Mouse (Mus musculus) urinary bladder, adult 2 months (tissue): ENCODE measurements around the gene Arrdc1. TPM values are rescaled to one million over a fixed set of nuclear protein-coding genes. Genes with fewer than 3 reads are reported as not detected.

Experiments used
- DNase-seq: peaks from one replicate; pipeline ENCODE4 v3.0.0; 2022; ENCODE audit warnings: low spot score
- polyA plus RNA-seq: library from polyadenylated mRNA; depleted of rRNA; stranded (reverse); fragments of >200 nt; gene quantifications from 2 replicates; pipeline ENCODE4 v1.2.3, GENCODE M21; 2012

The Arrdc1 gene
- polyA plus RNA-seq, 1 experiment, result 140 TPM

DNA sequence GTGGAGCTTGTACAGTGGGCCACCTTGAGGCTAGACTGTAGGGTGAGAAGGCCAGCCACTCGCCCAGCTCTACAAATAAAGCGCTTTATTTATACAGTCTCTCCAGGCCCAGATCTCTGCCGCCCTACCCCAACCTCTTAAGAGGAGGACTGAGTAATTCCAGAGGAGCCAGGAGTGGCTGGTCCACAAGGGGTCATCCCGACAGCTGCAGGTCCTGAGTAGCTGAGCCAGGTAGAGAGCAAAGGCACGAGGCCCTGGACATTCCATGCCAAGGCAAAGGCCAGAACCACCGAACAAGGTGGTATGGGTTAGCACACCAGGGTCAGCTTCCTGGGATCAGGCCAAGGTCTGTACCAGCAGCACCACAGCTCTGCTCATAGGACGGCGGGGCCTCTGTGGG is 9.8 kb downstream of the Arrdc1 start:
- DNase-seq, result no peak

GRCm38 (mm10) chr2:24923561-24923960 is 11.5 kb downstream of the Arrdc1 start:
- no peak for DNase-seq

DNA sequence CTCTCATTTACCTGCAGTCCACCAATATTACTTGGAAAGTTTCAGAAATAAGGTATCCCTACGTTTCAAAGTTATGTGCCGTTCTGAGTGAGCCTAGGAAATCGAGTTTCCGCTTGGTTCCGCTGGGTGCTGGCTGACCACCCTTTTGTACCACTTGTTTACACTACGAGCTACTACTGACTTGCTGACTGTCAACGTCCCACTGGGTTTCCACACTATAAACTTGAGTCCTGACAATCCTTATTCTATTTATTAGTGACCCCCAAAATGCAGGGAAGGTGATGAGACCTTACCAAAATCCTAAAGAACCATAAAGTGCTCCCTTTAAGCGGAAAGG is 15.2 kb downstream of the Arrdc1 start:
- DNase-seq, result no peak

DNA sequence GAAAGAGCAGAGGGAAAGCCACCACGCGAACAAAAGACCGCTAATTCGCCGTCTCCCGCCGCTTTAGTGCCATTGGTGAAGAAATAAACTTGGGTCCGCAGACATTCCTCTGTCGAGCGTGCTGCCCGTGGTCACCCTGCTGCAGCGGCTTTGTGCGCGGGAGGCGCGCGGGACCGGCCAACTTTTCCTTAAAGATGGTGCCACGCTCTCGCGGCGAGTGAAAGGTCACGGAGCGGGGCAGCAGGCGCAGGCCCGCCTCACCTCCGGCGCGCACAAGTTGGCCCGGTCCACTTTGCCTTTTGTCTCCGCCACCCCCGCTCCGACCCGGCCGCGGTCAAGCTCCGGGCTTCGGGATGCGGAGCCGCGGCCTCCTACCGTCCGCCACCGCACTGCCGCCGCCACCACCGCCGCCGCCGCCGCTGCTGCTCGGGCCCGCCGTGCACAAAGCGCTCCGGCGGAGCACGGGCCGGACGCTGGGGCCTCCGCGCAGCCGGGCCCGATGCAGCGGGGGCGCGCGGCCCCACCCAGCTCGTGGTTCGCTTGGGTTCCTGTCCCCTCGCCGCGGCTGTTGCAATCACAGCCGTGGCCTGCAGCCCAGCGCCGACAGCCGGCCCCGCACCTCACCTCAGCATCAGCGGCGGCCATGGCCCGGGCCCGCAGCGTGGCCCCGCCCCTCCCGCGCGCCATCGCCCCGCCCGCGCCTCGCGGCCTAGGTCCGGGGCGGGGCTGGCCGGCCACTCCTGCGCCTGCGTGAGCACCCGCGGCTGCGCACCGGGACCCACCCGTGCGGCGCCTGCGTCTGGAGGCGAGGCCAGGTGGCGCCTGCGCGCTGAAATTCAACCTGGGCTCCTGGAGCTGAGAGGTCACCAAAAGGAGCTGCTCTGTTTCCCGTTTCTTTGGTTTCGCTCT is 15.9 kb downstream of the Arrdc1 start, which contains the start of gene Ehmt1:
Ehmt1 (minus strand) TSS at position 685 of the 909 bp plus-strand sequence.
- peak; percentile 94 for DNase-seq

DNA sequence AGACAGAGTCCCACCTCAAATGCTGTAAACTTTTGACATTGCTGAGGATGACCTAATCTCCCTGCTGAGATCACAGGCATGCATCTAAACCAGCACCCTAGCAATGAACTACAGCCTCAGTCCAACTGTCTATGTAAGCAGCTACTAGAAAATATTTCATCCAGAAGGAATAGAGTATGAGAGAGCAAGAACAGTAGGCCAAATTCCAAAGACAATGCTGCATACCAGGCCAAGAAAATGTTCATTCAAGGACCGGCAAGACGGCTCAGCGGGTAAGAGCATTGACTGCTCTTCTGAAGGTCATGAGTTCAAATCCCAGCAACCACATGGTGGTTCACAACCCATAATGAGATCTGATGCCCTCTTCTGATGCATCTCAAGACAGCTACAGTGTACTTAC is 20.3 kb downstream of the Arrdc1 start:
- DNase-seq, result no peak

- no peak for DNase-seq
These were observed 22.5 kb downstream of the Arrdc1 start for GRCm38 (mm10) chr2:24912589-24912988.

- no peak for DNase-seq
These were observed 22.9 kb downstream of the Arrdc1 start for GRCm38 (mm10) chr2:24912189-24912588.

DNA sequence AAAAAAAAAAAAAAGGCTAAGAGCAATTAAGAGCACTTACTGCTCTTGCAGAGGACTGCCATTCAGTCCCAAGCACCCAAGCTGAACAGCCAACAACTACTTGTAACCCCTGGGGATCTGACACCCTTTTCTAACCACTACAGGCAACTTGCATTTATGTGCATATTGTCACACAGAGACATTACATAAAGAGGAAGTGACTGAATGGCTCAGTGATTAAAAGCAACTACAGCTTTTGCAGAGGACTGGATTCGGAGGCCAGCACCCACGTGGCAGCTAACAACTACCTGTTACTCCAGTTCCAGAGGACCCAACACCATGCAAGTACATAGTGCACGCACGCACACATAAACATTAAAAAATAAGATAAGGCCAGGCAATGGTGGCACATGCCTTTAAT is 24.6 kb downstream of the Arrdc1 start:
- DNase-seq, result no peak

DNA sequence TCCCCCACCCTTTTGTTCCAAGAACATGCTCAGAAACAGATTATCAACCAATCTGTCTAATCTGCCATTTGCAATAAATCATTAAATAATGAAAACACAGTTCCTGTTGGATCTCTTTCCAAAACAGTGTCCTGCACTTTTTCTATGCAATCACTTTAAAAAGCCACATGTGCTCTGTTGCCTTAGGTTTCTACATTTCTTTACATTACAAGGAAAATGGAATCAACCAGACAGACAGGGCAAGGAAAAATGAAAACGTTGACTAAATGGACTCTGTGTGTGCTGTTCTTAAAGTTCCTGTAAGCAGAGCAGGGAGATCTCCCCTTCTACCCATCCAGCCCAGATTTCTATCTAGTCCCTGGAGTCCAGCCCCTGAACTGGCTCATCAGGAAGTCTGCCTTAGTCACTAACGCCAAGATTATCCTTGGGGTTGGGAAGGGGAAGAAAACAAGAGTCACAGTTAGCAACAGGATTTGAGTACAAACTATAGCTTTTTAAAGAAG is 29.3 kb downstream of the Arrdc1 start:
- no peak for DNase-seq

GRCm38 (mm10) chr2:24904823-24905652 is 30.0 kb downstream of the Arrdc1 start:
- DNase-seq, result no peak

GRCm38 (mm10) chr2:24902999-24903398 is 32.1 kb downstream of the Arrdc1 start:
- DNase-seq, result no peak

DNA sequence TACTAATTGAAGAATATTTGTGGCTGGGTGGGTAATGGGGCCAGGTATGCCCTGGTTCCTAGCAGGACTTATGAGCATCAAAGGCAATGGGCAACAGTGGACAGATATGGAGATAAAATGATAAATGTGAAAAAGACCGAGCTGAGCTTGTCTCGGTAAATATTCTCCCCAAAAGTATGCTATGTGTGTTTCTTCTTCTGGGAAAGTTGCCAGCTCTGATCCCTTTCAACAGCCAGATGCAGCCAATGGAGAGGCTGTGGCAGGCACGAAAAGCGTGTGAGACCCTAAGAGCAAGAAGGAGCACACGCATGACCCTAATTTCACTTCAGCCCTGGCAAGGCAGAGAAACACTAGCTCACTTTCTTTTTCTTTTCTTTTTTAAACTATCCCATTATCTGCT is 34.0 kb downstream of the Arrdc1 start:
- no peak for DNase-seq

- no peak for DNase-seq
These were observed 35.8 kb downstream of the Arrdc1 start for GRCm38 (mm10) chr2:24899292-24899691.

- DNase-seq, result no peak
These were observed 38.3 kb downstream of the Arrdc1 start for GRCm38 (mm10) chr2:24896761-24897160.

DNA sequence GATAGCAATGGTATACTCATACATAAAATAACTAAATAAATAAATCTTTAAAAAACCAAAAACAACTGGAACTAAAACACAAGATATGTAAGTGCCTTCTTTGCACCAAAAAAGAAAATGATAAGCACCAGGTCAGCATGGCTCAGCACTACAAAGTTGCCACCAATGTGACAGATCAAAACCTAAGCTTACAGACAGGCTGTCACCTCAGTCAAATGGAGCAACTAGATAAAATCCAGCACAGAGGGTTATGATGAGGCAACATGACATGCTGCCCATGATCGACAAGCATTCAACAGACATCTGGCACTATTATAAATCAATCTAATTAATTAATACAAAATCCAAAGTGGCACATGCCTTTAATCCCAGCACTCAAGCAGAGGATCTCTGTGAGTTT is 40.8 kb downstream of the Arrdc1 start:
- no peak for DNase-seq

- DNase-seq, result no peak
These were observed 42.7 kb downstream of the Arrdc1 start for GRCm38 (mm10) chr2:24892318-24892717.

DNA sequence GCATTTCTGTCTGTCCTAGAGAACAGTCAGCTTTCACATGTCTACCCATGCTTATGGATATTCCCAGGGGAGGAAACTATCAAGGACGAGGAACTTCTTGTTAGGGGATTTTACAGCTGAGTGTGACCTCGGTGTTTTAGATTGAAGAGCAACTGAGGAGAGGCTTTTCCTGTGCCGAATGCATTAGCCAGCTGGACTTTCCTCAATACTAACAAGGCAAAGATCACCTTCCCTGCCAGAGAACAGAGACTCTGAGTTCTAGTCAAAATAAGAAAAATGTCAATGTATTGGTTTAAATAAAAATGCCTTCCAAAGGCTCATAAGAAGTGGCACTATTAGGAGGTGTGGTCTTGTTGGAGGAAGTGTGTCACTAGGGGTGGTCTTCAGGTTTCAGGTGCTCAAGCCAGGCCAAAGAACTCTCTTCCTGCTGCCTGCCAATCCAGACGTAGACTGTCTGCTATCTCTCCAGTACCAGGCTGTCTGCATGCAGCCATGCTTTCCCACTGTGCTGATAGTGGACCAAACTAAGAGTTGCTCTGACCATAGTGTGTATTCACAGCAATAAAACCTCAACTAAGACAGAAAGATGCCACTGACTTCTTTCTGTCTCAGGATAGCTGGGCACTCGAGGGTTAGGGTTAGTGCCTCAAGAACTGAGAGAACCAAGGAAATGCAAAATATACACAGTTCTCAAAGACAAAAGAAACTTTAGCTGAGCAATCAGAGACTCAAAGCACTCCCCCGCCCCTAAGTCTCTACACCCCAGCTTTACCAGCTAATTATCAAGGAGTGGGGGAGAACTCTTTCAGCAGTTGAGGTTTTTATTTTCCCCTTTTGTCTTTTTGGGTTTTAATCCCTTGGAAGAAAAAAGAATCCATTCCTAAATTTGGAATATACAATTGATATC is 44.3 kb downstream of the Arrdc1 start:
- DNase-seq, result no peak

DNA sequence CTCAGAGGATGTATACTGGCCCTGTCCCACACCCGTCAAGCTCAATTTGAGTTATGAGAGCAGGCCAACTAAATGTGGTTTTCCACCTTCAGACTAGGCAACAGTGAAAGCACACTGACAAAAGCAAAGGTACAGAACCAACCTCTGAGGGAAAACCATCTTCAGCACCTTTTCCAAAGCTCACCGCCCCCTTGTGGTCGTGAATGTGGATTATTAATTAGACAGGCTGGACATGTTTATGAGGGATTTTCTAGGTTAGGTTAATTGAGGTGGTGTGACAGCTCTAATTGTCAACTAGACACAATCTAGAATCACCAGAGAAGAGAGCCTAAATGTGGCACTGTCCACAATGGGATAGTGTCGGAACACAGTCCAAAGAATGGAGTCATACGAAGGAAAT is 46.2 kb downstream of the Arrdc1 start:
- DNase-seq, result no peak

GRCm38 (mm10) chr2:24880686-24881085 is 54.4 kb downstream of the Arrdc1 start:
- no peak for DNase-seq
